Mouse (Mus musculus): ENCODE data around the gene Ly6g6e. TPM values are rescaled to one million over a fixed set of nuclear protein-coding genes. Genes with fewer than 3 reads are reported as not detected.

The Ly6g6e gene
- polyA plus RNA-seq, 1 experiment from 2014 or later, result 3.8 TPM

GRCm38 (mm10) chr17:35048932-35049440 is 27.7 kb upstream of the Ly6g6e start:
- 63% methylated on average over 5 of the region's 5 CpGs for WGBS
- Histone ChIP-seq H3K27me3 (replicated peaks; ENCODE audit: control insufficient read depth, insufficient read depth, low read length) (no peaks in the 10 kb centered on the region), H3K27ac (ENCODE audit: low read length) (peak overlapping the region; percentile 100), H3K4me3 (ENCODE audit: low read length) (no peak overlapping the region), H3K4me2 (ENCODE audit: low read depth, low read length) (peak overlapping the region; percentile 87; the same call in 1 of the 2 replicates), H3K36me3 (ENCODE audit: control insufficient read depth, insufficient read depth, low read length) (peaks cover 9% of the 10 kb centered on the region), H3K9me3 (ENCODE audit: control insufficient read depth, low read length) (no peaks in the 10 kb centered on the region), H3K4me1 (ENCODE audit: control insufficient read depth, insufficient read depth, low read length) (peaks cover 51% of the 10 kb centered on the region), H3K9ac (ENCODE audit: low read depth, low read length) (peak overlapping the region; percentile 87)
- no peak for ATAC-seq

GRCm38 (mm10) chr17:35049561-35050016 is 27.1 kb upstream of the Ly6g6e start, which contains the start of gene Clic1:
Gene Clic1 (plus strand): TSS chr17:35049966.
- peaks cover 13% of the 10 kb centered on the region for H3K36me3 ChIP-seq (ENCODE audit: control insufficient read depth, insufficient read depth, low read length)
- H3K4me2 ChIP-seq (ENCODE audit: low read depth, low read length), result peak within 1 kb of the TSS; percentile 87
- no peaks in the 10 kb centered on the region for H3K27me3 ChIP-seq (replicated peaks; ENCODE audit: control insufficient read depth, insufficient read depth, low read length)
- no peaks in the 10 kb centered on the region for H3K9me3 ChIP-seq (ENCODE audit: control insufficient read depth, low read length)
- WGBS, result 2% methylated on average over 11 of the region's 11 CpGs
- H3K9ac ChIP-seq (ENCODE audit: low read depth, low read length), result peak within 1 kb of the TSS; percentile 87
- peaks cover 44% of the 10 kb centered on the region for H3K4me1 ChIP-seq (ENCODE audit: control insufficient read depth, insufficient read depth, low read length)
- H3K27ac ChIP-seq (ENCODE audit: low read length), result peak within 1 kb of the TSS; percentile 100
- ATAC-seq, result peak; percentile 37
- peak within 1 kb of the TSS; percentile 79 for H3K4me3 ChIP-seq (ENCODE audit: low read length)

- peak overlapping the region; percentile 100 for H3K27ac ChIP-seq (ENCODE audit: low read length)
- peaks cover 18% of the 10 kb centered on the region for H3K36me3 ChIP-seq (ENCODE audit: control insufficient read depth, insufficient read depth, low read length)
- no peaks in the 10 kb centered on the region for H3K9me3 ChIP-seq (ENCODE audit: control insufficient read depth, low read length)
- H3K4me2 ChIP-seq (ENCODE audit: low read depth, low read length), result peak overlapping the region; percentile 87
- peak overlapping the region; percentile 87 for H3K9ac ChIP-seq (ENCODE audit: low read depth, low read length)
- no peaks in the 10 kb centered on the region for H3K27me3 ChIP-seq (replicated peaks; ENCODE audit: control insufficient read depth, insufficient read depth, low read length)
- H3K4me1 ChIP-seq (ENCODE audit: control insufficient read depth, insufficient read depth, low read length), result peaks cover 43% of the 10 kb centered on the region
- ATAC-seq, result peak; percentile 18
- WGBS, result under 1% methylated on average over 27 of the region's 27 CpGs
- peak overlapping the region; percentile 79 for H3K4me3 ChIP-seq (ENCODE audit: low read length)
These were observed 26.5 kb upstream of the Ly6g6e start for GRCm38 (mm10) chr17:35050126-35050750.

GRCm38 (mm10) chr17:35051156-35052086 is 25.3 kb upstream of the Ly6g6e start:
- Histone ChIP-seq H3K27me3 (replicated peaks; ENCODE audit: control insufficient read depth, insufficient read depth, low read length) (no peaks in the 10 kb centered on the region), H3K9me3 (ENCODE audit: control insufficient read depth, low read length) (no peaks in the 10 kb centered on the region), H3K4me1 (ENCODE audit: control insufficient read depth, insufficient read depth, low read length) (peaks cover 37% of the 10 kb centered on the region), H3K36me3 (ENCODE audit: control insufficient read depth, insufficient read depth, low read length) (peaks cover 27% of the 10 kb centered on the region), H3K4me3 (ENCODE audit: low read length) (peak overlapping the region; percentile 79), H3K9ac (ENCODE audit: low read depth, low read length) (peak overlapping the region; percentile 87), H3K27ac (ENCODE audit: low read length) (peak overlapping the region; percentile 100), H3K4me2 (ENCODE audit: low read depth, low read length) (peak overlapping the region; percentile 87)
- peak; percentile 47 for ATAC-seq
- WGBS, result 1% methylated on average over 21 of the region's 21 CpGs

GRCm38 (mm10) chr17:35052271-35052798 is 24.4 kb upstream of the Ly6g6e start:
- no peak for ATAC-seq
- peak overlapping the region; percentile 79 for H3K4me3 ChIP-seq (ENCODE audit: low read length)
- peak overlapping the region; percentile 87 for H3K4me2 ChIP-seq (ENCODE audit: low read depth, low read length)
- H3K27me3 ChIP-seq (replicated peaks; ENCODE audit: control insufficient read depth, insufficient read depth, low read length), result no peaks in the 10 kb centered on the region
- peaks cover 30% of the 10 kb centered on the region for H3K36me3 ChIP-seq (ENCODE audit: control insufficient read depth, insufficient read depth, low read length)
- peaks cover 31% of the 10 kb centered on the region for H3K4me1 ChIP-seq (ENCODE audit: control insufficient read depth, insufficient read depth, low read length)
- H3K9ac ChIP-seq (ENCODE audit: low read depth, low read length), result peak overlapping the region; percentile 87
- no peaks in the 10 kb centered on the region for H3K9me3 ChIP-seq (ENCODE audit: control insufficient read depth, low read length)
- WGBS, result 75% methylated on average over 12 of the region's 12 CpGs
- H3K27ac ChIP-seq (ENCODE audit: low read length), result peak overlapping the region; percentile 100

- Histone ChIP-seq H3K9me3 (ENCODE audit: control insufficient read depth, low read length) (no peaks in the 10 kb centered on the region), H3K4me1 (ENCODE audit: control insufficient read depth, insufficient read depth, low read length) (peaks cover 27% of the 10 kb centered on the region), H3K27me3 (replicated peaks; ENCODE audit: control insufficient read depth, insufficient read depth, low read length) (no peaks in the 10 kb centered on the region), H3K4me3 (ENCODE audit: low read length) (no peak overlapping the region), H3K36me3 (ENCODE audit: control insufficient read depth, insufficient read depth, low read length) (peaks cover 35% of the 10 kb centered on the region), H3K27ac (ENCODE audit: low read length) (no peak overlapping the region), H3K9ac (ENCODE audit: low read depth, low read length) (no peak overlapping the region), H3K4me2 (ENCODE audit: low read depth, low read length) (no peak overlapping the region)
- no peak for ATAC-seq
- WGBS, result 84% methylated on average over 7 of the region's 7 CpGs
These were observed 20.8 kb upstream of the Ly6g6e start for GRCm38 (mm10) chr17:35055691-35056495.

GRCm38 (mm10) chr17:35057090-35057489 is 19.6 kb upstream of the Ly6g6e start:
- H3K4me2 ChIP-seq (ENCODE audit: low read depth, low read length), result no peak overlapping the region
- no peaks in the 10 kb centered on the region for H3K9me3 ChIP-seq (ENCODE audit: control insufficient read depth, low read length)
- H3K36me3 ChIP-seq (ENCODE audit: control insufficient read depth, insufficient read depth, low read length), result peaks cover 35% of the 10 kb centered on the region
- no peaks in the 10 kb centered on the region for H3K27me3 ChIP-seq (replicated peaks; ENCODE audit: control insufficient read depth, insufficient read depth, low read length)
- no peak overlapping the region for H3K9ac ChIP-seq (ENCODE audit: low read depth, low read length)
- WGBS, result 75% methylated on average over 3 of the region's 3 CpGs
- no peak for ATAC-seq
- H3K4me3 ChIP-seq (ENCODE audit: low read length), result no peak overlapping the region
- peaks cover 27% of the 10 kb centered on the region for H3K4me1 ChIP-seq (ENCODE audit: control insufficient read depth, insufficient read depth, low read length)
- H3K27ac ChIP-seq (ENCODE audit: low read length), result no peak overlapping the region

GRCm38 (mm10) chr17:35058316-35058715 is 18.4 kb upstream of the Ly6g6e start:
- H3K9me3 ChIP-seq (ENCODE audit: control insufficient read depth, low read length), result no peaks in the 10 kb centered on the region
- no peaks in the 10 kb centered on the region for H3K27me3 ChIP-seq (replicated peaks; ENCODE audit: control insufficient read depth, insufficient read depth, low read length)
- H3K9ac ChIP-seq (ENCODE audit: low read depth, low read length), result 0 out of 2 replicates have a peak overlapping the region, but pooled peaks have one; percentile 84
- peaks cover 30% of the 10 kb centered on the region for H3K36me3 ChIP-seq (ENCODE audit: control insufficient read depth, insufficient read depth, low read length)
- WGBS, result 48% methylated on average over 9 of the region's 9 CpGs
- H3K27ac ChIP-seq (ENCODE audit: low read length), result peak overlapping the region; percentile 45; the same call in 1 of the 2 replicates
- ATAC-seq, result no peak
- peak overlapping the region; percentile 67; the same call in 1 of the 2 replicates for H3K4me2 ChIP-seq (ENCODE audit: low read depth, low read length)
- no peak overlapping the region for H3K4me3 ChIP-seq (ENCODE audit: low read length)
- H3K4me1 ChIP-seq (ENCODE audit: control insufficient read depth, insufficient read depth, low read length), result peaks cover 24% of the 10 kb centered on the region

Measured in intestine, embryonic 16.5 days (tissue).